Mouse (Mus musculus) heart, embryonic 13.5 days (tissue): ENCODE measurements around the gene Bcl2l12. TPM values are rescaled to one million over a fixed set of nuclear protein-coding genes. Genes with fewer than 3 reads are reported as not detected.

ENCODE experiments used
- ATAC-seq: fragments of 200-750 bp; cut with Nextera tagmentation; 2 replicates; pipeline ENCODE4 v1.8.0; 2017; ENCODE audit warnings: moderate TSS enrichment; ENCODE audit not compliant: insufficient number of reproducible peaks, low FRiP score, low TSS enrichment; ENCODE audit errors: extremely low read depth
- H3K27ac ChIP-seq: fragments of 300-500 bp; sonication (generic); replicated peaks from 2 replicates; pipeline ENCODE4 v1.5.1; 2015; ENCODE audit warnings: moderate library complexity, mild to moderate bottlenecking, inconsistent platforms
- H3K27me3 ChIP-seq: fragments of 300-500 bp; sonication (generic); replicated peaks from 2 replicates; pipeline ENCODE4 v1.6.1; 2015; ENCODE audit warnings: mild to moderate bottlenecking, inconsistent platforms
- H3K36me3 ChIP-seq: fragments of 300-500 bp; sonication (generic); 2 replicates; pipeline ENCODE4 v1.6.1; 2015; ENCODE audit warnings: mild to moderate bottlenecking, inconsistent platforms
- H3K4me1 ChIP-seq: fragments of 300-500 bp; sonication (generic); 2 replicates; pipeline ENCODE4 v1.6.1; 2015; ENCODE audit warnings: inconsistent platforms
- H3K4me2 ChIP-seq: fragments of 300-500 bp; sonication (generic); 2 replicates; pipeline ENCODE4 v1.6.1; 2015; ENCODE audit warnings: inconsistent platforms, mild to moderate bottlenecking, moderate library complexity
- H3K4me3 ChIP-seq: fragments of 300-500 bp; sonication (generic); 2 replicates; pipeline ENCODE4 v1.5.1; 2015; ENCODE audit warnings: moderate library complexity, mild to moderate bottlenecking, inconsistent platforms
- H3K9ac ChIP-seq: fragments of 300-500 bp; sonication (generic); 2 replicates; pipeline ENCODE4 v1.6.1; 2015; ENCODE audit warnings: inconsistent platforms, mild to moderate bottlenecking, moderate library complexity
- H3K9me3 ChIP-seq: fragments of 300-500 bp; sonication (generic); 2 replicates; pipeline ENCODE4 v1.6.1; 2016; ENCODE audit warnings: inconsistent platforms
- WGBS: fragments of 180-500 bp; shearing (Covaris S2); methylation state at CpG from one replicate; pipeline ENCODE4 v1.1.7; 2015; ENCODE audit warnings: mixed read lengths; 5-methylcytosine and 5-hydroxymethylcytosine counted together
- microRNA-seq: library from miRNA; unstranded; fragments of <30 nt; microRNA quantifications from one replicate; pipeline ENCODE4, GENCODE M21; 2016
- polyA plus RNA-seq: library from polyadenylated mRNA; unstranded; fragments of >200 nt; fragmentation: Nextera tagmentation; extraction: Ambion mirVana; gene quantifications from 2 replicates; pipeline ENCODE4 v1.2.1, GENCODE M21; 2015

Gene Bcl2l12
- polyA plus RNA-seq, 1 experiment from 2014 or later = 36.0 TPM

DNA sequence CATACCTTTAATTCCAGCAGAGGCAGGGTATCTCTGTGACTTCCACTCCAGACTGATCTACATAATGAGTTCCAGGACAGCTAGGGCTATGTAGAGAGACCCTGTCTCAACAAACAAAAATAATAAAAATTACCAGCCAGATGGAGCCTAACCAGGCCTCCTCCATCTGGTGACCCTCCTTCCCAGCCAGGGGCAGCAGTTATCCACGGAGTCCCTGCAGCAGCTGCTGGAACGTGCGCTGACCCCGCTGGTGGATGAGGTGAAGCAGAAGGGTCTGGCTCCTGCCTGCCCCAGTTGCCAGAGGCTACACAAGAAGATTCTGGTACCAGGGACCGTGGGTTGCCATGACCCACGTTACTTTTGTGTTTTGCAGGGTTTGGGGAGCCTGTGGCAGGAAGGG is 42.2 kb downstream of the Bcl2l12 start:
- H3K36me3 ChIP-seq = peaks cover 12% of the 10 kb centered on the region; the same call in 1 of the 2 replicates
- WGBS = 60% methylated on average over 6 of the region's 6 CpGs
- H3K4me3 ChIP-seq = no peak overlapping the region
- ATAC-seq = no peak
- no peak overlapping the region for H3K9ac ChIP-seq
- H3K9me3 ChIP-seq = no peaks in the 10 kb centered on the region
- H3K4me1 ChIP-seq = peaks cover 16% of the 10 kb centered on the region
- peaks cover 12% of the 10 kb centered on the region for H3K27me3 ChIP-seq
- no peak overlapping the region for H3K4me2 ChIP-seq
- no peak overlapping the region for H3K27ac ChIP-seq

DNA sequence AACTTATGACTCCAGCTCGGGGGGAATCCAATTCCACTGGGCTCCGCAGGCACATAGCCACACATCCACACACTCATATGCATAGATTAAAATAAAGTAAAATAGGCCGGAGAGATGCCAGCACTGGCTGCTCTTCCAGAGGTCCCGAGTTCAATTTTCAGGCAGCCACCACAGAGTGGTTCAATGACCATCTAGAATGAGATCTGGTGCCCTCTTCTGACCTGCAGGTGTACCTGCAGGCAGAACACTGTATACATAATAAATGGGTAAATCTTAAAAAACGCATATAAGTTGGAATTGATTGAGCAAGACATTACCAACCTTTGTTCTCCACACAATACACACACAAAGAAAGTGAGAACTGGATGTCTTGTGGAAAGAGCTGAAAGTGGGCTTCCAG is 42.9 kb downstream of the Bcl2l12 start:
- no peak for ATAC-seq

DNA sequence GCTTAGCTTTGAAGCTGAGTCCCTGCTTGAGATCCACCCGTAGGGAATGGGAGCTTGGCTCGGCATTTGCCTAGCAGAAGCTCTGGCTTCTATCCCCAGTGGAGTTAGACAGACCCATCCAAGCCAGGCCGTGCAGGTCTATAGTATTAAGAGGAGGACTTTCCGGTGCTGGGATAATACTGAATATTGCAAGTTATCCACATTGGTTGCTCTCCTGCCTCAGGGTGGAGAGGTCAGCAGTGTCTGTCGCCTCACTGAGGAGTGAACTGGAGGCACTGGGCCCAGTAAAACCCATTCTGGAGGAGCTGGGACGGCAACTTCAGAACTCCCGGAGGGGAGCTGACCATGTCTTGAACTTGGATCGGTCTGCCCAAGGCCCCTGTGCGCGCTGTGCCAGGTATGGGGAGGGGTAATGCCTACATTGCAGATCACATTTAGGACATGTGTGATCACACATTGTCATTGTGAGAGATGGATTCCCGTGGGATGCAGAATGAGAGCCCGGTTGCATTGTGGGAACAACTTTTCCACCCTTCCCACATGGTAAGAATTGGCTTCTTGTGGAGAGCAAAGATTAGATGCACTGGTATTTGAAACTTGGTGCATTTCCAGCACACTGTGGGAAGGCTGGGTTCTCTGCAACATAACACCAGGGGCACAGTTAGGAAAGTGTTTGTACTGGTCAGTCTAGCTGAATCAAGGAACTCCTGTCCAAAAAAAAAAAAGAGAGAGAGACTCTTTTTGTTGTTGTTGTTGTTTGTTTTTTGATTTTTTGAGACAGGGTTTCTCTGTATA is 44.2 kb downstream of the Bcl2l12 start:
- no peak for ATAC-seq
- Histone ChIP-seq H3K36me3 (no peaks in the 10 kb centered on the region), H3K27me3 (peaks cover 32% of the 10 kb centered on the region), H3K4me3 (no peak overlapping the region), H3K4me2 (no peak overlapping the region), H3K9me3 (no peaks in the 10 kb centered on the region), H3K4me1 (peaks cover 17% of the 10 kb centered on the region), H3K27ac (no peak overlapping the region), H3K9ac (no peak overlapping the region)
- WGBS = 73% methylated on average over 12 of the region's 12 CpGs

More for the DNA sequence above, 42.9 kb downstream of the Bcl2l12 start:
- peaks cover 6% of the 10 kb centered on the region; the same call in 1 of the 2 replicates for H3K36me3 ChIP-seq
- no peak overlapping the region for H3K4me3 ChIP-seq
- no peak overlapping the region for H3K9ac ChIP-seq
- peaks cover 17% of the 10 kb centered on the region for H3K4me1 ChIP-seq
- no peaks in the 10 kb centered on the region for H3K9me3 ChIP-seq
- WGBS = 46% methylated on average over 5 of the region's 5 CpGs
- peaks cover 18% of the 10 kb centered on the region for H3K27me3 ChIP-seq
- H3K4me2 ChIP-seq = no peak overlapping the region
- H3K27ac ChIP-seq = no peak overlapping the region

GRCm38 (mm10) chr7:44953561-44953960 is 45.0 kb downstream of the Bcl2l12 start:
- H3K27ac ChIP-seq = no peak overlapping the region
- WGBS = 54% methylated on average over 14 of the region's 14 CpGs
- H3K4me1 ChIP-seq = peaks cover 17% of the 10 kb centered on the region
- no peak for ATAC-seq
- no peak overlapping the region for H3K9ac ChIP-seq
- H3K9me3 ChIP-seq = no peaks in the 10 kb centered on the region
- no peak overlapping the region for H3K4me2 ChIP-seq
- peaks cover 39% of the 10 kb centered on the region for H3K27me3 ChIP-seq
- no peak overlapping the region for H3K4me3 ChIP-seq
- H3K36me3 ChIP-seq = no peaks in the 10 kb centered on the region

GRCm38 (mm10) chr7:44952611-44953306 is 45.8 kb downstream of the Bcl2l12 start:
- ATAC-seq = peak; percentile 79
- 6% methylated on average over 24 of the region's 24 CpGs for WGBS
- no peaks in the 10 kb centered on the region for H3K9me3 ChIP-seq
- H3K4me2 ChIP-seq = peak overlapping the region; percentile 87
- peak overlapping the region; percentile 59 for H3K4me3 ChIP-seq
- H3K36me3 ChIP-seq = no peaks in the 10 kb centered on the region
- peak overlapping the region; percentile 53 for H3K27ac ChIP-seq
- H3K27me3 ChIP-seq = peaks cover 46% of the 10 kb centered on the region
- peak overlapping the region; percentile 80 for H3K9ac ChIP-seq
- peaks cover 17% of the 10 kb centered on the region for H3K4me1 ChIP-seq

DNA sequence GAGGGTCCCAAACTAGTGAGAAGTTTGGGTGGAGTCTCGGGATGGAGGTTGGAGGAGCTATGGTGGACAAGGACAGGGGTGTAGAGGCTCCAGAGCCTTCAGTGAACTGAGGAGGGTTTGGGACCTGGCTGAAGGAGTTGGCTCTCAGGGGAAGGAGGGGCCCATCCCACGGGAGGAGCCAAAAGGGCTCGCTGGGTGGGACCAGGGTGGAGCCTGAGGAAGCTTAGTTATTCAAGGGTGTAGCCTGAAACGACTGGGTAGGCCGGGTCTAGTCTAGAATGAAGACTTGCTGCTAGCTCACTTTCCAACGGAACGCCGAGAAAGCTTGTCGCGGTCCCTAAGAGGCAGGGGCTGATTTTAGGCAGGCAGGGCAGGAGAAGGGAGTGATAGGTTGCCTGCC is 46.6 kb downstream of the Bcl2l12 start:
- peak overlapping the region; percentile 80 for H3K9ac ChIP-seq
- H3K27ac ChIP-seq = peak overlapping the region; percentile 53
- WGBS = 1% methylated on average over 10 of the region's 10 CpGs

DNA sequence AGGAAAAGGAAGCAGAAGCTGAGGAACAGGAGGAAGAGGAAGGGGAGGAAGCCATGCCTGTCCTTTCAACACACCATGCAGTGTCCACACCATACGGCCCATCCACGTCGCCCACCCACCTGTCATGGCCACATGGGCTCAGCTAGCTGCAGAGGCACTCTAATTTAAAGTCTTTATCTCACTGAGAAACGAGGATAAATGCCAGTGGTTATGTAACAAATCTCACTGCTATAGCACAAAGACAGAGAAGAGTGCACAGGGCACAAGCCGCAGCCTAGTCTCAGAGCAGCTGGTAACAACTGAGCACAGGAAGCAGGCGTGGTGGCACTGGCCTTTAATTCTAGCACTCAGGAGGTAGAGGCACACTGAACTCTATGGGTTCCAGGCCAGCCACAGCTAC is 48.6 kb downstream of the Bcl2l12 start:
- H3K27ac ChIP-seq = no peak overlapping the region
- H3K9me3 ChIP-seq = no peaks in the 10 kb centered on the region
- peaks cover 17% of the 10 kb centered on the region for H3K4me1 ChIP-seq
- no peak overlapping the region for H3K4me2 ChIP-seq
- no peak for ATAC-seq
- H3K36me3 ChIP-seq = no peaks in the 10 kb centered on the region
- H3K27me3 ChIP-seq = peaks cover 52% of the 10 kb centered on the region
- no peak overlapping the region for H3K9ac ChIP-seq
- no peak overlapping the region for H3K4me3 ChIP-seq
- WGBS = 56% methylated on average over 6 of the region's 6 CpGs

More for the DNA sequence above, 46.6 kb downstream of the Bcl2l12 start:
- H3K4me2 ChIP-seq = peak overlapping the region; percentile 87
- H3K4me1 ChIP-seq = peaks cover 17% of the 10 kb centered on the region
- H3K9me3 ChIP-seq = no peaks in the 10 kb centered on the region
- H3K4me3 ChIP-seq = peak overlapping the region; percentile 59
- no peaks in the 10 kb centered on the region for H3K36me3 ChIP-seq
- peaks cover 52% of the 10 kb centered on the region for H3K27me3 ChIP-seq
- no peak for ATAC-seq

DNA sequence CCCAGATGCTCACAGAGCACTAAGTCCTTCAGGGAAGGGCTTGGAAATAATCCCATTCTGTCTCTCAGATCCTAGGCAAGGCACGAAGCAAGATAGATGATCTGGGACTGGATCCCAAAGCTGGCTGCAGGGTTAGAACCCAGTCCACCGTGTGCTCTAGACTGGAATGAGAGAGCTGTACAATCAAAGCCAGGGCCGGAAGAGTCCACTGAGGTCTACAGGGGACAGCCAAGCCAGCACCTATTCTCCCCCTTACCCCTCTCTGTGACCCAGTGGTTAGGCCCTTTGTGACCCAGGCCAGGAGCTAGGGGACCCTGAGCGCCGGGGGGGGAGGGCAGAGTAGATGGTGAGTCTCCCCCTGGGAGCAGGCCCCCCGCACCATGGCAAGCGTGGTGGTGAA is 55.6 kb downstream of the Bcl2l12 start, which contains the start of gene Tsks:
Tsks (plus strand) TSS at position 301 of the 400 bp plus-strand sequence.
- ATAC-seq = no peak
- H3K4me2 ChIP-seq = no peak within 1 kb of the TSS
- 72% methylated on average over 7 of the region's 7 CpGs for WGBS

More for the DNA sequence above, 55.6 kb downstream of the Bcl2l12 start, which contains the start of gene Tsks:
- Histone ChIP-seq H3K9me3 (peaks cover 1% of the 10 kb centered on the region), H3K9ac (no peak within 1 kb of the TSS), H3K27me3 (peaks cover 7% of the 10 kb centered on the region), H3K27ac (no peak within 1 kb of the TSS), H3K4me3 (no peak within 1 kb of the TSS), H3K4me1 (no peaks in the 10 kb centered on the region), H3K36me3 (no peaks in the 10 kb centered on the region)

Small RNAs within 50 kb of the gene (microRNA-seq; reads per million reads assigned to microRNA genes)
- not detected for gene Mir7054

Other genes starting within 250 kb of the Bcl2l12 start
- 0.55 and 0.62 TPM in 2 replicates for gene Zfp473, start 247.7 kb downstream of the Bcl2l12 start, polyA plus RNA-seq
- 77.5 and 80.3 TPM in 2 replicates for gene Nup62, start 182.6 kb downstream of the Bcl2l12 start, polyA plus RNA-seq
- gene Il4i1, start 182.3 kb downstream of the Bcl2l12 start, polyA plus RNA-seq = 0.51 and 0.70 TPM in 2 replicates
- gene Atf5, start 182.1 kb downstream of the Bcl2l12 start, polyA plus RNA-seq = 2.4 and 2.7 TPM in 2 replicates
- gene Akt1s1, start 149.7 kb downstream of the Bcl2l12 start, polyA plus RNA-seq = 96.5 and 101 TPM in 2 replicates
- gene Tbc1d17, start 149.6 kb downstream of the Bcl2l12 start, polyA plus RNA-seq = 56.1 and 57.0 TPM in 2 replicates
- gene Pnkp, start 141.6 kb downstream of the Bcl2l12 start, polyA plus RNA-seq = 24.0 and 24.3 TPM in 2 replicates
- gene Ptov1, start 128.9 kb downstream of the Bcl2l12 start, polyA plus RNA-seq = 256 and 266 TPM in 2 replicates
- 72.6 and 73.1 TPM in 2 replicates for gene Med25, start 106.0 kb downstream of the Bcl2l12 start, polyA plus RNA-seq
- gene Fuz, start 102.6 kb downstream of the Bcl2l12 start, polyA plus RNA-seq = 13.6 and 14.6 TPM in 2 replicates
- gene Ap2a1, start 69.2 kb downstream of the Bcl2l12 start, polyA plus RNA-seq = 55.5 and 56.8 TPM in 2 replicates
- 0.11 and 0.14 TPM in 2 replicates for gene Tsks, start 55.5 kb downstream of the Bcl2l12 start, polyA plus RNA-seq
- 9.8 and 10.3 TPM in 2 replicates for gene Cpt1c, start 23.9 kb downstream of the Bcl2l12 start, polyA plus RNA-seq
- 438 and 486 TPM in 2 replicates for gene Prmt1, start 12.1 kb downstream of the Bcl2l12 start, polyA plus RNA-seq
- 63.6 and 68.1 TPM in 2 replicates for gene Irf3, start 1.1 kb downstream of the Bcl2l12 start, polyA plus RNA-seq
- 27.0 and 27.1 TPM in 2 replicates for gene Scaf1, start 17.7 kb upstream of the Bcl2l12 start, polyA plus RNA-seq
- 71.6 and 82.6 TPM in 2 replicates for gene Rras, start 19.2 kb upstream of the Bcl2l12 start, polyA plus RNA-seq
- 6.8 and 7.1 TPM in 2 replicates for gene Prr12, start 54.2 kb upstream of the Bcl2l12 start, polyA plus RNA-seq
- gene Nosip, start 63.7 kb upstream of the Bcl2l12 start, polyA plus RNA-seq = 46.6 and 49.6 TPM in 2 replicates
- gene Prrg2, start 64.0 kb upstream of the Bcl2l12 start, polyA plus RNA-seq = 12.5 and 13.6 TPM in 2 replicates
- gene Rcn3, start 93.5 kb upstream of the Bcl2l12 start, polyA plus RNA-seq = 271 and 277 TPM in 2 replicates
- gene Fcgrt, start 105.1 kb upstream of the Bcl2l12 start, polyA plus RNA-seq = 38.0 and 38.1 TPM in 2 replicates
- gene Rps11, start 125.7 kb upstream of the Bcl2l12 start, polyA plus RNA-seq = 982 and 1,095 TPM in 2 replicates
- 688 and 785 TPM in 2 replicates for gene Rpl13a, start 130.0 kb upstream of the Bcl2l12 start, polyA plus RNA-seq
- 0.17 TPM in 1 of 2 replicates, not detected in the other for gene Gm45713, start 137.5 kb upstream of the Bcl2l12 start, polyA plus RNA-seq
- gene Flt3l, start 137.7 kb upstream of the Bcl2l12 start, polyA plus RNA-seq = 0.88 and 1.0 TPM in 2 replicates
- gene Pih1d1, start 155.6 kb upstream of the Bcl2l12 start, polyA plus RNA-seq = 82.2 and 89.3 TPM in 2 replicates
- 31.8 and 33.4 TPM in 2 replicates for gene Aldh16a1, start 155.9 kb upstream of the Bcl2l12 start, polyA plus RNA-seq
- 2.9 and 3.6 TPM in 2 replicates for gene Slc17a7, start 165.2 kb upstream of the Bcl2l12 start, polyA plus RNA-seq
- not detected in 2 replicates for gene Gfy, start 180.9 kb upstream of the Bcl2l12 start, polyA plus RNA-seq
- gene Pth2, start 182.3 kb upstream of the Bcl2l12 start, polyA plus RNA-seq = not detected in 2 replicates
- gene Ccdc155, start 206.2 kb upstream of the Bcl2l12 start, polyA plus RNA-seq = 0.51 and 0.74 TPM in 2 replicates
- gene Dkkl1, start 213.4 kb upstream of the Bcl2l12 start, polyA plus RNA-seq = 1.5 and 1.7 TPM in 2 replicates
- 127 and 139 TPM in 2 replicates for gene Tead2, start 217.0 kb upstream of the Bcl2l12 start, polyA plus RNA-seq
- 1.7 and 2.4 TPM in 2 replicates for gene Cd37, start 240.4 kb upstream of the Bcl2l12 start, polyA plus RNA-seq
- gene Slc6a16, start 242.4 kb upstream of the Bcl2l12 start, polyA plus RNA-seq = 0.27 and 0.41 TPM in 2 replicates